Mouse (Mus musculus) testis, postnatal 14 days (tissue): ENCODE measurements around the gene Hoxc6.

ENCODE experiments used
- DNase-seq: peaks from one replicate; pipeline ENCODE4 v3.0.0; 2021; ENCODE audit warnings: low spot score

Gene Hoxc6

GRCm38 (mm10) chr15:102991782-102992181, 6.3 kb upstream of the Hoxc6 start:
- no peak for DNase-seq

GRCm38 (mm10) chr15:102992206-102992605, 5.9 kb upstream of the Hoxc6 start:
- no peak for DNase-seq

- no peak for DNase-seq
Observed at GRCm38 (mm10) chr15:102992863-102993262, 5.2 kb upstream of the Hoxc6 start.

GRCm38 (mm10) chr15:102996548-102996947, 1.5 kb upstream of the Hoxc6 start:
- no peak for DNase-seq

- DNase-seq, result no peak
Observed at GRCm38 (mm10) chr15:102997431-102997830, 626 bp upstream of the Hoxc6 start.

- DNase-seq, result no peak
Observed at GRCm38 (mm10) chr15:102998608-102999182, 638 bp downstream of the Hoxc6 start.

GRCm38 (mm10) chr15:102999183-102999831, 1.2 kb downstream of the Hoxc6 start:
- DNase-seq, result peak; percentile 85

- no peak for DNase-seq
Observed at GRCm38 (mm10) chr15:102999955-103000354, 1.9 kb downstream of the Hoxc6 start.

- DNase-seq, result no peak
Observed at GRCm38 (mm10) chr15:103000501-103000901, 2.4 kb downstream of the Hoxc6 start.

GRCm38 (mm10) chr15:103001370-103001769, 3.3 kb downstream of the Hoxc6 start:
- DNase-seq, result no peak

- DNase-seq, result no peak
Observed at GRCm38 (mm10) chr15:103002156-103002555, 4.1 kb downstream of the Hoxc6 start.

- DNase-seq, result no peak
Observed at GRCm38 (mm10) chr15:103002821-103003448, 4.9 kb downstream of the Hoxc6 start.

- no peak for DNase-seq
Observed at GRCm38 (mm10) chr15:103005308-103005707, 7.3 kb downstream of the Hoxc6 start.

GRCm38 (mm10) chr15:103005797-103006196, 7.7 kb downstream of the Hoxc6 start:
- DNase-seq, result no peak

GRCm38 (mm10) chr15:103006326-103006725, 8.3 kb downstream of the Hoxc6 start:
- no peak for DNase-seq

GRCm38 (mm10) chr15:103009265-103010111, 11.4 kb downstream of the Hoxc6 start:
- no peak for DNase-seq

- no peak for DNase-seq
Observed at GRCm38 (mm10) chr15:103010112-103010846, 12.2 kb downstream of the Hoxc6 start.

- DNase-seq, result no peak
Observed at GRCm38 (mm10) chr15:103010847-103011555, 12.9 kb downstream of the Hoxc6 start.

- DNase-seq, result peak; percentile 35
Observed at GRCm38 (mm10) chr15:103011928-103012486, 13.9 kb downstream of the Hoxc6 start.

GRCm38 (mm10) chr15:103013238-103013984, 15.4 kb downstream of the Hoxc6 start:
- peak; percentile 43 for DNase-seq
